11 mouse cellular contexts compared by ENCODE assay signal in the genomic region with DNA sequence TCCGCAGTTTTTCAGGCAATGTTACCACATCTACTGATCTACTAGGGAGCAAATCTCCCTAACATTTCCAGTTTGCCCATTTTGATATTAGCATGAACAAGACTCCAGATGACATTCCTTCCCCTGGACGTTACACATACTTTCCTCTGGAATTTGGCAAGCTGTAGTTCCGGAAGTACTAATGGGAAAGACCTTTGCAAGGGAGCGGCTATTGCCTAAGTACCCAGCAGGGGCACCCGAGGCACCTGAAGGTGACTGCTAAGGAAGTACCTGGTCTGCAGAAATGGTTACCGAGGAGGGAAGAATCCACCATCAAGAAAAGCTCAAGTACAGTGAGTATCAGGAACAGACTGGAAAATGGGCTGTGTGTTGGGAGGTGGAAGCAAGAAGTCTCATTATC. TPM values are rescaled to one million over a fixed set of nuclear protein-coding genes. Genes with fewer than 3 reads are reported as not detected.
DNase-seq lines count a peak whose midpoint lies in the region; ATAC-seq and TF ChIP-seq lines count a peak whose summit lies in the region.
"Had no signal": no experiment of that assay in that cellular context is flagged by ENCODE, and none has a peak within 500 bp of the region (broad histone marks: within the 10 kb centered on the region; RNA-seq: fewer than 3 reads in every experiment).

No protein-coding gene starts in this region.

- H3K9me3 ChIP-seq in stomach, postnatal 0 days (ENCODE audit: control insufficient read depth, low read length), result no peaks in the 10 kb centered on the region
- no peaks in the 10 kb centered on the region for H3K9me3 ChIP-seq in midbrain, embryonic 16.5 days (replicated peaks; ENCODE audit: control insufficient read depth, low read length, poor library complexity, severe bottlenecking)
- H3K9me3 ChIP-seq: megakaryocyte, embryonic 14.5 days had no signal

- no peak overlapping the region for H3K4me3 ChIP-seq in stomach, postnatal 0 days (ENCODE audit: low read depth, low read length)
- H3K4me3 ChIP-seq in midbrain, embryonic 16.5 days (ENCODE audit: low read depth, low read length), result no peak overlapping the region
- H3K4me3 ChIP-seq: megakaryocyte, embryonic 14.5 days had no signal

- no peaks in the 10 kb centered on the region for H3K36me3 ChIP-seq in stomach, postnatal 0 days (ENCODE audit: control insufficient read depth, insufficient read depth, low read length)
- no peaks in the 10 kb centered on the region for H3K36me3 ChIP-seq in midbrain, embryonic 16.5 days (ENCODE audit: control insufficient read depth, insufficient read depth, low read length)

- TF ChIP-seq EP300 in stomach, postnatal 0 days (optimal IDR thresholded peaks at IDR 0.05), result no peak

- WGBS in stomach, postnatal 0 days, result 24% methylated on average over 6 of the region's 6 CpGs
- 45% methylated on average over 6 of the region's 6 CpGs for WGBS in midbrain, embryonic 16.5 days

- no peak for ATAC-seq in CD4-positive, CD25-positive, alpha-beta regulatory T cell, adult 4 months
- ATAC-seq in stomach, postnatal 0 days (ENCODE audit: low FRiP score, low TSS enrichment), result peak; percentile 71
- ATAC-seq in midbrain, embryonic 16.5 days, result no peak
- ATAC-seq: hindbrain, embryonic 16.5 days had no signal

- peaks cover 3% of the 10 kb centered on the region; the same call in 1 of the 2 replicates for H3K4me1 ChIP-seq in stomach, postnatal 0 days (replicated peaks; ENCODE audit: control insufficient read depth, insufficient read depth)
- 0 out of 2 replicates have a peak, but pooled peaks cover 6% of the 10 kb centered on the region for H3K4me1 ChIP-seq in midbrain, embryonic 16.5 days (ENCODE audit: control insufficient read depth, insufficient read depth, low read length)

- TF ChIP-seq CTCF in stomach, postnatal 0 days (IDR thresholded peaks at IDR 0.05; ENCODE audit: low read depth), result peak; percentile 72

- H3K27ac ChIP-seq in stomach, postnatal 0 days (replicated peaks), result no peak overlapping the region; the same call in 1 of the 2 replicates
- no peak overlapping the region for H3K27ac ChIP-seq in midbrain, embryonic 16.5 days (ENCODE audit: low read length)

- no peak overlapping the region for H3K9ac ChIP-seq in stomach, postnatal 0 days (ENCODE audit: low read length)
- H3K9ac ChIP-seq in midbrain, embryonic 16.5 days (ENCODE audit: low read depth, low read length), result no peak overlapping the region

- DNase-seq in CD4-positive, CD25-positive, alpha-beta regulatory T cell, adult 2 months (ENCODE audit: low read depth, low spot score), result peak; percentile 54
- DNase-seq in testis, postnatal 10 days (ENCODE audit: low spot score), result peak; percentile 66
- DNase-seq in testis, postnatal 14 days (ENCODE audit: low spot score), result no peak
- DNase-seq in kidney, postnatal 14 days, result peak; percentile 83
- DNase-seq in stomach, postnatal 0 days (ENCODE audit: low spot score), result peak; percentile 80
- DNase-seq in layer of hippocampus, postnatal 14 days (ENCODE audit: low spot score in 2 of 2), result no peak
- DNase-seq: retina, postnatal 1 day had no signal

- H3K4me2 ChIP-seq in stomach, postnatal 0 days (replicated peaks; ENCODE audit: low read depth), result no peak overlapping the region
- H3K4me2 ChIP-seq in midbrain, embryonic 16.5 days (ENCODE audit: low read length), result no peak overlapping the region

- H3K27me3 ChIP-seq in stomach, postnatal 0 days (ENCODE audit: control insufficient read depth, insufficient read depth, low read length), result no peaks in the 10 kb centered on the region
- no peaks in the 10 kb centered on the region for H3K27me3 ChIP-seq in midbrain, embryonic 16.5 days (ENCODE audit: control insufficient read depth, insufficient read depth, low read depth, low read length)

RNA-seq across cellular contexts. Expression of gene Mapkapk2, which starts 14.9 kb away (rescaled TPM):
- 10 to 100 TPM in 1 of 2 experiments, 1 to 10 TPM in 1; 5.6 to 10.9 TPM for polyA plus RNA-seq in CD4-positive, CD25-positive, alpha-beta regulatory T cell, adult 4 months (2017; shearing (Covaris generic))
- 34.6 and 35.4 TPM in 2 replicates for polyA plus RNA-seq in stomach, postnatal 0 days (2015; fragmentation: Nextera tagmentation; extraction: Ambion mirVana)
- total RNA-seq in layer of hippocampus, postnatal 14 days (2021), result 10 to 100 TPM; 26.1 to 30.4 TPM
- 12.6 and 14.9 TPM in 2 replicates for polyA plus RNA-seq in midbrain, embryonic 16.5 days (2015; fragmentation: Nextera tagmentation; extraction: Ambion mirVana)

RNA-seq across cellular contexts. Expression of gene Dyrk3, which starts 25.6 kb away (rescaled TPM):
- under 1 TPM in 1 of 2 experiments, not detected in 1; 0.19 TPM for polyA plus RNA-seq in CD4-positive, CD25-positive, alpha-beta regulatory T cell, adult 4 months (2017; shearing (Covaris generic))
- polyA plus RNA-seq in stomach, postnatal 0 days (2015; fragmentation: Nextera tagmentation; extraction: Ambion mirVana), result 1.4 TPM in 2 replicates
- total RNA-seq in layer of hippocampus, postnatal 14 days (2021), result 10 to 100 TPM; 13.3 to 14.2 TPM
- 14.1 and 17.4 TPM in 2 replicates for polyA plus RNA-seq in midbrain, embryonic 16.5 days (2015; fragmentation: Nextera tagmentation; extraction: Ambion mirVana)

RNA-seq across cellular contexts. Expression of gene Eif2d, which starts 40.4 kb away (rescaled TPM):
- polyA plus RNA-seq in CD4-positive, CD25-positive, alpha-beta regulatory T cell, adult 4 months (2017; shearing (Covaris generic)), result 10 to 100 TPM; 52.0 to 75.1 TPM
- polyA plus RNA-seq in stomach, postnatal 0 days (2015; fragmentation: Nextera tagmentation; extraction: Ambion mirVana), result 36.3 and 38.8 TPM in 2 replicates
- 10 to 100 TPM; 38.8 to 39.2 TPM for total RNA-seq in layer of hippocampus, postnatal 14 days (2021)
- 46.8 and 51.1 TPM in 2 replicates for polyA plus RNA-seq in midbrain, embryonic 16.5 days (2015; fragmentation: Nextera tagmentation; extraction: Ambion mirVana)

Comparison
In these comparisons a context has a peak if more than half of its experiments do, and no peak if none do; other contexts are left out.
1. DNase-seq: peak in CD4-positive, CD25-positive, alpha-beta regulatory T cell, adult 2 months (single experiment), testis, postnatal 10 days (single experiment), kidney, postnatal 14 days (single experiment) and stomach, postnatal 0 days (single experiment); none in testis, postnatal 14 days (single experiment) and layer of hippocampus, postnatal 14 days (0 of 2).